Mouse (Mus musculus) bone marrow, adult 2 months (tissue): Measurements from ENCODE around the gene Eif5.

ENCODE experiments used
- CTCF ChIP-seq: fragments of 200-500 bp; IDR thresholded peaks from 2 replicates; pipeline ENCODE4 v1.5.1; 2011; ENCODE audit warnings: low read length, control low read depth; ENCODE audit not compliant: control insufficient read depth, insufficient read depth
- POLR2A ChIP-seq: fragments of 200-500 bp; IDR thresholded peaks from 2 replicates; pipeline ENCODE4 v1.6.1; 2011; ENCODE audit warnings: low read depth, mild to moderate bottlenecking, control low read depth, low read length, borderline replicate concordance; ENCODE audit not compliant: control insufficient read depth

- no peak for TF ChIP-seq CTCF
- TF ChIP-seq POLR2A, result no peak
Observed at GRCm38 (mm10) chr12:111494931-111495330, 42.9 kb upstream of the Eif5 start.
